Mouse (Mus musculus): ENCODE measurements around the gene Rabep1. TPM values are rescaled to one million over a fixed set of nuclear protein-coding genes. Genes with fewer than 3 reads are reported as not detected.

Rabep1 gene
- polyA plus RNA-seq (2014; fragmentation: Nextera tagmentation; extraction: Ambion mirVana), result 33.0 and 33.8 TPM in 2 replicates

GRCm38 (mm10) chr11:70844559-70845456 is at the start of gene Rabep1:
Rabep1 (plus strand) TSS chr11:70844778.
- under 1% methylated on average over 68 of the region's 88 CpGs for WGBS

DNA sequence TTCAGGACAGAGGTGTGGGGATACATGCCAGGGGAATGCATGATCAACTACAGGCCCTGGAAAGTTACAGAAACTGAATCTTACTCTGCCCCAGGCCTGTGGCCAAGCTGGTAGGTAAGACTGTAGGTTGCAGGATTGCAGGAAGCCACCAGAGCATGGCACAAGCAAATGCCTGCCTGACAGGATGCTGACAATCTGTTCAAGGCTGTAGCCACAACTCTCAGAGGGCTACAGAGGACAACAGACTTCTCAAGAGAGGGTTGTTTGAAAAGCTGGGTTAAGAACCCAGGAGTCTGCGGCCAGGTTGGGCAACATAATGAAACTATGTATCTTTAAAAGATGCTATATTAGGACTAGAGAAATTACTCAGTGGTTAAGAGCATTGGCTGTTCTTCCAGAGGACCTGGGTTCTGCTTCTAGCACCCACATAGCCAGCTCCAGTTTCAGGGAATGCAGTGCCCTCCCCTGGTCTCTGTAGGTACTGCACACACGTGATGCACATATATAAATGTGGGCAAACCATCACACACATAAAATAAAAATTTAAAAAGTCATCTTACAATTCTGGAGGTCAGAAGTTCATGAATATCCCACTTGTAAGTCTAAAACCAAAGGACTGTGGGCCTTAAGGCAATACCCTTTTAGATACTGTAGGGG is 42.2 kb upstream of the Rabep1 start:
- Histone ChIP-seq H3K4me1 (ENCODE audit: control insufficient read depth, insufficient read depth, low read length) (no peaks in the 10 kb centered on the region), H3K27ac (replicated peaks; ENCODE audit: low read depth, low read length) (no peak overlapping the region), H3K27me3 (ENCODE audit: control insufficient read depth, insufficient read depth, low read length) (no peaks in the 10 kb centered on the region), H3K4me2 (ENCODE audit: low read depth, severe bottlenecking) (no peak overlapping the region), H3K9ac (ENCODE audit: low read length) (no peak overlapping the region), H3K36me3 (ENCODE audit: control insufficient read depth, insufficient read depth, low read length) (no peaks in the 10 kb centered on the region), H3K9me3 (ENCODE audit: control insufficient read depth, low read length) (no peaks in the 10 kb centered on the region), H3K4me3 (ENCODE audit: low read depth, low read length) (no peak overlapping the region)
- ATAC-seq (ENCODE audit: insufficient number of reproducible peaks, low FRiP score, low TSS enrichment, low read depth), result no peak
- WGBS, result 84% methylated on average over 2 of the region's 2 CpGs
- no peak for DNase-seq (ENCODE audit: low spot score)

More at GRCm38 (mm10) chr11:70844559-70845456, at the start of gene Rabep1:
- peak; percentile 99 for DNase-seq (ENCODE audit: low spot score)
- peak within 1 kb of the TSS; percentile 77 for H3K4me3 ChIP-seq (ENCODE audit: low read depth, low read length)
- no peaks in the 10 kb centered on the region for H3K27me3 ChIP-seq (ENCODE audit: control insufficient read depth, insufficient read depth, low read length)
- H3K4me1 ChIP-seq (ENCODE audit: control insufficient read depth, insufficient read depth, low read length), result peaks cover 10% of the 10 kb centered on the region
- no peaks in the 10 kb centered on the region for H3K36me3 ChIP-seq (ENCODE audit: control insufficient read depth, insufficient read depth, low read length)
- ATAC-seq (ENCODE audit: insufficient number of reproducible peaks, low FRiP score, low TSS enrichment, low read depth), result peak; percentile 95
- H3K9me3 ChIP-seq (ENCODE audit: control insufficient read depth, low read length), result no peaks in the 10 kb centered on the region
- H3K9ac ChIP-seq (ENCODE audit: low read length), result peak within 1 kb of the TSS; percentile 85
- H3K4me2 ChIP-seq (ENCODE audit: low read depth, severe bottlenecking), result peak within 1 kb of the TSS; percentile 74
- peak within 1 kb of the TSS; percentile 69 for H3K27ac ChIP-seq (replicated peaks; ENCODE audit: low read depth, low read length)

GRCm38 (mm10) chr11:70802865-70803261 is 41.7 kb upstream of the Rabep1 start:
- no peak overlapping the region for H3K4me3 ChIP-seq (ENCODE audit: low read depth, low read length)
- WGBS, result 78% methylated on average over 2 of the region's 2 CpGs
- no peak for ATAC-seq (ENCODE audit: insufficient number of reproducible peaks, low FRiP score, low TSS enrichment, low read depth)

DNA sequence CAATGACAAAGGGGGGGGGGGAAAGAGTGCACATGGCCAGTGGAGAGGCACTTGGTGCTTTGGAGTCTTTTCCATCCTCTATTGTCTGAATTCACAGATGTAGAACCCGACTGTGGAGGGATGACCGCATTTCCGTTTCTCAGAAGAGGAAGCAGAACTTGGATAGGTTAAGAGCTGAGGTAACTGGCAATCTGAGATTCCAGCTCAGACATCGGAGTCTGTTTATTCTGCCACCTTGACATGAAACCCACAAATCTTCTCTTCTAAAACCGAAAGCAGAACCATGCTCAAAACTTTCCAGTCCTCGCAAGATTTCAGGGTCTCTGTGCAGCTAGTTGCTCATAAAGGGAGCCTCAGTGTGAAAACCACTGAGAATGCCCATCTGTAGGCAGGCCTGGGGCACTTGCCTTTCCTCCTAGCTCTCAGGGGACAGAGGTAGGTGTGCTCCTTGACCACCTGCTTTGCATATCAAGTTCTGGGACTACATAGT is 40.8 kb upstream of the Rabep1 start:
- no peaks in the 10 kb centered on the region for H3K36me3 ChIP-seq (ENCODE audit: control insufficient read depth, insufficient read depth, low read length)
- H3K4me3 ChIP-seq (ENCODE audit: low read depth, low read length), result no peak overlapping the region
- DNase-seq (ENCODE audit: low spot score) (no peak), ATAC-seq (ENCODE audit: insufficient number of reproducible peaks, low FRiP score, low TSS enrichment, low read depth) (no peak)
- H3K27me3 ChIP-seq (ENCODE audit: control insufficient read depth, insufficient read depth, low read length), result no peaks in the 10 kb centered on the region
- H3K4me2 ChIP-seq (ENCODE audit: low read depth, severe bottlenecking), result no peak overlapping the region
- H3K9me3 ChIP-seq (ENCODE audit: control insufficient read depth, low read length), result no peaks in the 10 kb centered on the region
- H3K4me1 ChIP-seq (ENCODE audit: control insufficient read depth, insufficient read depth, low read length), result no peaks in the 10 kb centered on the region
- no peak overlapping the region for H3K9ac ChIP-seq (ENCODE audit: low read length)
- no peak overlapping the region for H3K27ac ChIP-seq (replicated peaks; ENCODE audit: low read depth, low read length)
- 83% methylated on average over 6 of the region's 6 CpGs for WGBS

More at GRCm38 (mm10) chr11:70802865-70803261, 41.7 kb upstream of the Rabep1 start:
- no peak overlapping the region for H3K9ac ChIP-seq (ENCODE audit: low read length)
- DNase-seq (ENCODE audit: low spot score), result no peak
- no peaks in the 10 kb centered on the region for H3K27me3 ChIP-seq (ENCODE audit: control insufficient read depth, insufficient read depth, low read length)
- H3K9me3 ChIP-seq (ENCODE audit: control insufficient read depth, low read length), result no peaks in the 10 kb centered on the region
- no peak overlapping the region for H3K27ac ChIP-seq (replicated peaks; ENCODE audit: low read depth, low read length)
- H3K4me1 ChIP-seq (ENCODE audit: control insufficient read depth, insufficient read depth, low read length), result no peaks in the 10 kb centered on the region
- no peak overlapping the region for H3K4me2 ChIP-seq (ENCODE audit: low read depth, severe bottlenecking)
- no peaks in the 10 kb centered on the region for H3K36me3 ChIP-seq (ENCODE audit: control insufficient read depth, insufficient read depth, low read length)

GRCm38 (mm10) chr11:70804395-70804794 is 40.2 kb upstream of the Rabep1 start:
- Histone ChIP-seq H3K4me1 (ENCODE audit: control insufficient read depth, insufficient read depth, low read length) (no peaks in the 10 kb centered on the region), H3K4me3 (ENCODE audit: low read depth, low read length) (no peak overlapping the region), H3K9me3 (ENCODE audit: control insufficient read depth, low read length) (no peaks in the 10 kb centered on the region), H3K27me3 (ENCODE audit: control insufficient read depth, insufficient read depth, low read length) (no peaks in the 10 kb centered on the region), H3K4me2 (ENCODE audit: low read depth, severe bottlenecking) (no peak overlapping the region), H3K27ac (replicated peaks; ENCODE audit: low read depth, low read length) (no peak overlapping the region), H3K36me3 (ENCODE audit: control insufficient read depth, insufficient read depth, low read length) (no peaks in the 10 kb centered on the region), H3K9ac (ENCODE audit: low read length) (no peak overlapping the region)
- DNase-seq (ENCODE audit: low spot score) (no peak), ATAC-seq (ENCODE audit: insufficient number of reproducible peaks, low FRiP score, low TSS enrichment, low read depth) (no peak)
- 77% methylated on average over 3 of the region's 3 CpGs for WGBS

GRCm38 (mm10) chr11:70805641-70806175 is 38.9 kb upstream of the Rabep1 start:
- Histone ChIP-seq H3K9ac (ENCODE audit: low read length) (no peak overlapping the region), H3K27ac (replicated peaks; ENCODE audit: low read depth, low read length) (no peak overlapping the region), H3K27me3 (ENCODE audit: control insufficient read depth, insufficient read depth, low read length) (no peaks in the 10 kb centered on the region), H3K9me3 (ENCODE audit: control insufficient read depth, low read length) (no peaks in the 10 kb centered on the region), H3K4me2 (ENCODE audit: low read depth, severe bottlenecking) (no peak overlapping the region), H3K36me3 (ENCODE audit: control insufficient read depth, insufficient read depth, low read length) (no peaks in the 10 kb centered on the region), H3K4me3 (ENCODE audit: low read depth, low read length) (no peak overlapping the region), H3K4me1 (ENCODE audit: control insufficient read depth, insufficient read depth, low read length) (no peaks in the 10 kb centered on the region)
- ATAC-seq (ENCODE audit: insufficient number of reproducible peaks, low FRiP score, low TSS enrichment, low read depth) (no peak), DNase-seq (ENCODE audit: low spot score) (no peak)
- WGBS, result 83% methylated on average over 8 of the region's 8 CpGs

DNA sequence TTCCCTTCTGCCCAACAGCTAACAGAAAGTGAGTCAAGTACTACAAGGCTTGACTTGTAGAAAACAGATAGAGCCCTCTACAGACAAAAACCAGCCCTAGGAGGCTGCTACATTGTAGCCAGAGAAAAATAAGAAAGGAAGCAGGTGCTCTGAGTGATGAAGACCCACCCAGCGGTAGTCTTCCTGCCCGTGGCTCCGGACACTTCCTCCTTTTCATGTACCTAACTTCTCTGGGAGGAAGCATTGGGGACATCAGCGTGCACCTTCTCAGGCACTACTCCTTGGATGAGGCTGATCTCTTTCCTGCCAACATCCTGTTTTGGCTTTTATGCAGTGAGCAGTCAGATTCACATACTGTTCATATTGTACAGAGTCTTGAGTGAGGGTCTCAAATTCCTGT is 37.9 kb upstream of the Rabep1 start:
- no peaks in the 10 kb centered on the region for H3K36me3 ChIP-seq (ENCODE audit: control insufficient read depth, insufficient read depth, low read length)
- H3K27me3 ChIP-seq (ENCODE audit: control insufficient read depth, insufficient read depth, low read length), result no peaks in the 10 kb centered on the region
- no peak overlapping the region for H3K4me2 ChIP-seq (ENCODE audit: low read depth, severe bottlenecking)
- DNase-seq (ENCODE audit: low spot score), result no peak
- no peaks in the 10 kb centered on the region for H3K9me3 ChIP-seq (ENCODE audit: control insufficient read depth, low read length)
- no peak overlapping the region for H3K4me3 ChIP-seq (ENCODE audit: low read depth, low read length)
- 89% methylated on average over 4 of the region's 4 CpGs for WGBS
- H3K9ac ChIP-seq (ENCODE audit: low read length), result no peak overlapping the region
- ATAC-seq (ENCODE audit: insufficient number of reproducible peaks, low FRiP score, low TSS enrichment, low read depth), result no peak
- H3K27ac ChIP-seq (replicated peaks; ENCODE audit: low read depth, low read length), result no peak overlapping the region
- no peaks in the 10 kb centered on the region for H3K4me1 ChIP-seq (ENCODE audit: control insufficient read depth, insufficient read depth, low read length)

DNA sequence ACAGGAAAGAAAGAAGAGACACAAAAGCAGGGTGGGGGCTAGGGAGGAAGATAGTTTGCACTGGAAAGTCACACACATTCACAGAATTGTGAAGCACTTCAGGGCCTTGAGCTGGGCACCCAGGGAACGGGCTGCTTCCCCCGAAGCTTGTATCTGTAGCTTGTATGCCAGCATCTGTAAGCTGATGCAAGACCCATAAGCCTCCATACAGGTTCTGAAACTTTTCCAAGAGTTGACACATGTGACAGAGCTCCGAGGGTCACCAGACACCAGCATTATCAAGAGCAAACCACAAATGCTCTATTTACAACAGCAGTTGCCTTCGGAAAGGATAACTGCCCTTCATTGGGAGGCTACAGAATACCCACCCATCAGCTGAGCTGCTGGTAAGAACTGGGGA is 36.9 kb upstream of the Rabep1 start:
- H3K9ac ChIP-seq (ENCODE audit: low read length), result no peak overlapping the region
- 83% methylated on average over 4 of the region's 4 CpGs for WGBS
- H3K9me3 ChIP-seq (ENCODE audit: control insufficient read depth, low read length), result no peaks in the 10 kb centered on the region
- no peaks in the 10 kb centered on the region for H3K27me3 ChIP-seq (ENCODE audit: control insufficient read depth, insufficient read depth, low read length)
- H3K4me1 ChIP-seq (ENCODE audit: control insufficient read depth, insufficient read depth, low read length), result no peaks in the 10 kb centered on the region
- H3K27ac ChIP-seq (replicated peaks; ENCODE audit: low read depth, low read length), result no peak overlapping the region
- no peak overlapping the region for H3K4me2 ChIP-seq (ENCODE audit: low read depth, severe bottlenecking)
- no peak for ATAC-seq (ENCODE audit: insufficient number of reproducible peaks, low FRiP score, low TSS enrichment, low read depth)
- H3K4me3 ChIP-seq (ENCODE audit: low read depth, low read length), result no peak overlapping the region
- H3K36me3 ChIP-seq (ENCODE audit: control insufficient read depth, insufficient read depth, low read length), result no peaks in the 10 kb centered on the region
- no peak for DNase-seq (ENCODE audit: low spot score)
